Mouse (Mus musculus) midbrain, embryonic 12.5 days (tissue): Measurements from ENCODE around the gene Stx8. TPM values are rescaled to one million over a fixed set of nuclear protein-coding genes. Genes with fewer than 3 reads are reported as not detected.

Experiments
- ATAC-seq: fragments of 200-750 bp; cut with Nextera tagmentation; 2 replicates; pipeline ENCODE4 v1.8.0; 2017; ENCODE audit warnings: low read depth, moderate TSS enrichment, moderate library complexity; ENCODE audit not compliant: low FRiP score
- H3K27ac ChIP-seq: fragments of 300-500 bp; sonication (generic); replicated peaks from 2 replicates; pipeline ENCODE4 v1.5.1; 2016; ENCODE audit warnings: mild to moderate bottlenecking
- H3K27me3 ChIP-seq: fragments of 300-500 bp; sonication (generic); 2 replicates; pipeline ENCODE4 v1.6.1; 2016; ENCODE audit warnings: mild to moderate bottlenecking
- H3K36me3 ChIP-seq: fragments of 300-500 bp; sonication (generic); 2 replicates; pipeline ENCODE4 v1.6.1; 2016
- H3K4me1 ChIP-seq: fragments of 300-500 bp; sonication (generic); 2 replicates; pipeline ENCODE4 v1.6.1; 2016
- H3K4me2 ChIP-seq: fragments of 300-500 bp; sonication (generic); replicated peaks from 2 replicates; pipeline ENCODE4 v1.6.1; 2016; ENCODE audit warnings: mild to moderate bottlenecking, moderate library complexity
- H3K4me3 ChIP-seq: fragments of 300-500 bp; sonication (generic); 2 replicates; pipeline ENCODE4 v1.5.1; 2016; ENCODE audit warnings: mild to moderate bottlenecking
- H3K9ac ChIP-seq: fragments of 300-500 bp; sonication (generic); replicated peaks from 2 replicates; pipeline ENCODE4 v1.6.1; 2016; ENCODE audit warnings: mild to moderate bottlenecking, moderate library complexity
- H3K9me3 ChIP-seq: fragments of 300-500 bp; sonication (generic); 2 replicates; pipeline ENCODE4 v1.6.1; 2016; ENCODE audit warnings: mild to moderate bottlenecking
- WGBS: fragments of 180-500 bp; shearing (Covaris S2); methylation state at CpG from one replicate; pipeline ENCODE4 v1.1.7; 2016; 5-methylcytosine and 5-hydroxymethylcytosine counted together
- polyA plus RNA-seq: library from polyadenylated mRNA; unstranded; fragments of >200 nt; fragmentation: Nextera tagmentation; extraction: Ambion mirVana; gene quantifications from 2 replicates; pipeline ENCODE4 v1.2.1, GENCODE M21; 2016

Gene Stx8
- polyA plus RNA-seq, 1 experiment from 2014 or later = 68.3 TPM

DNA sequence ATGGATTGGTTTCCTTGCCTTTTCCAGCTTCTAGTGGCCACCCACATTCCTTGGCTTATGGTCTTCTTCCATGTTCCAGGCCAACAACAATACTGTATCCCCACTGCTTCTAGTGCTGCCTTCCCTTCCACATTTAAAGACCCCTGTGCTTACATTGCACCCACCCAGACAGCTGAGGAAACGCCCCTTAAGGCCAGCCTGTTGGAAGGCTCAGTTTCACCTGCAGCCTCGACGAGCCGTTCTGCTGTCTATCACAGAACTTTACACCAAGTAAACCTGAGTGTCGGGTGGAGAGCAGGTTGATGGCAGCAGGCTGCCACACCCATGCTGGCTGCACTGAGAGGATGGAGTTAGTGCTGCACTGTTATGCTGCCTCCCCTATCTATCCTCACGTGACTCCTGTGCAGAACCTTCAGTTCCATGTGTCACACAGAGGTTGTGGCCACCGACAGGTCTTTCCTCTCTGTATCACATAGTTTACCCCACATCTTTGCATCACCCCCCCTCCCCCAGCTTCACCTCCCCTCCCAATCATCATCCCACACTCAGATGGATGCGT lies 57.9 kb downstream of the Stx8 start:
- H3K4me2 ChIP-seq = no peak overlapping the region
- WGBS = 90% methylated on average over 8 of the region's 8 CpGs
- ATAC-seq = no peak
- H3K27me3 ChIP-seq = peaks cover 8% of the 10 kb centered on the region; the same call in 1 of the 2 replicates
- H3K4me1 ChIP-seq = 0 out of 2 replicates have a peak, but pooled peaks cover 2% of the 10 kb centered on the region
- no peaks in the 10 kb centered on the region for H3K36me3 ChIP-seq
- no peak overlapping the region for H3K27ac ChIP-seq
- no peak overlapping the region for H3K4me3 ChIP-seq
- no peak overlapping the region for H3K9ac ChIP-seq
- no peaks in the 10 kb centered on the region for H3K9me3 ChIP-seq

DNA sequence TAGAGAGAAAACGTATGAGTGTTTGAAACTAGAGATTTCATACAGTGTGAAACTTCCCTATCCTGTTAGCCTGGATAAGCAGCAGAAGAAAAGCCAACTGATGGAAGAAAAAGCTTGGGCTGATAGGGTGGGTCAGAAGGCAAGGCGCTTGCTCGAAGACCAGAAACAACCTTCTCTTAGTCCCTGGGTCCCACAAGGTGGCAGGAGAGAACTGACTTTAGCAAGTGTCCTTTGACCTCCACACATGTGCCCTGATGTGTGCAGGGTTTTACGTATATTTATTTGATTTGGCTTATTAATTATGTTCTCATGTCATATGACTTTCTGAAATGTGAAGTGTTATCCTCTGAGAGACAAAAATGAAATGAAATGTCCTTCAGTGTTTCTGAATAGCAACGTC lies 60.6 kb downstream of the Stx8 start:
- Histone ChIP-seq H3K36me3 (no peaks in the 10 kb centered on the region), H3K9me3 (no peaks in the 10 kb centered on the region), H3K9ac (no peak overlapping the region), H3K4me1 (peaks cover 13% of the 10 kb centered on the region), H3K27ac (no peak overlapping the region), H3K4me3 (no peak overlapping the region), H3K4me2 (no peak overlapping the region), H3K27me3 (peaks cover 11% of the 10 kb centered on the region)
- WGBS = 82% methylated on average over 5 of the region's 5 CpGs
- no peak for ATAC-seq

DNA sequence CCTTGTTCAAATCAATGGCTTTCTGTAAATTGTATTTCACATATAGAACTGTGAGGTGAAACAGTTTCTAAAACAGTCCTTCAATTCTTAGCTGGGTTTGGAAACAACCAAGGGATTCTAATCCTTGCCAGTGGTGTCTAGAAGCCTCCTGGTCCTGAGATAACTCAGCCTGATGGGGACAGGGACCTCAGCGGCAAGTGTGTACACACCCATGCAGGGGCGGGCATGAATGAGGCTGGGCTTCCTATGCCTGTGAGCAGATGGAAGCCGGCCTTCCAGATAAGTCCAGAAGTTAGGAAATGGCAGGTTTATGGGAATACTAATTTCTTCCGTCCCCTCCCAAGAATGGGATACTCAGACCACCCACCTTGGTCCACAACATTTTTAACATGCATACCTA lies 63.1 kb downstream of the Stx8 start:
- Histone ChIP-seq H3K4me2 (no peak overlapping the region), H3K4me3 (no peak overlapping the region), H3K27ac (no peak overlapping the region), H3K9ac (no peak overlapping the region), H3K36me3 (no peaks in the 10 kb centered on the region), H3K4me1 (peaks cover 11% of the 10 kb centered on the region), H3K9me3 (no peaks in the 10 kb centered on the region), H3K27me3 (peaks cover 8% of the 10 kb centered on the region; the same call in 1 of the 2 replicates)
- 66% methylated on average over 4 of the region's 4 CpGs for WGBS
- ATAC-seq = no peak

DNA sequence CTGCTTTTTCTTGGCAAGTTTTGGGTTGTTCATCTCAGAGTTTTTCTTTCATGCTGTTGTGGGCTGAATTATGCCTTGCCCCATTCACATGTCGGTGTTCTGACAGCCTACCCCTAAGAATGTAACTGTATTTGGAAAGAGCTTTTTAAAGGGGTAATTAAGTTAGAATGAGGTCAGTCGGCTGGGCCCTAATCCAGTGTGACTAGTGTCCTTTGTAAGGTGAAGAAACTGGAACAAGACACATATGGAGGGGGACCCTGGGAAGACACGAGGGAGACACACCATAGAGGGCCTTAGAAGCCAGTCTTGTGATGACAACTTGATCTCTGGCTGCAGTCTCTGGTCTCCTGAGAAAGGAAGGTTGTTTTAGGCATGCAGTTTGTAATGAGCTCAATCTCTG lies 63.9 kb downstream of the Stx8 start:
- Histone ChIP-seq H3K9ac (no peak overlapping the region), H3K9me3 (no peaks in the 10 kb centered on the region), H3K27me3 (peaks cover 8% of the 10 kb centered on the region; the same call in 1 of the 2 replicates), H3K4me3 (no peak overlapping the region), H3K4me1 (peaks cover 11% of the 10 kb centered on the region), H3K27ac (no peak overlapping the region), H3K36me3 (no peaks in the 10 kb centered on the region), H3K4me2 (no peak overlapping the region)
- no peak for ATAC-seq
- 10% methylated on average over 3 of the region's 3 CpGs for WGBS

DNA sequence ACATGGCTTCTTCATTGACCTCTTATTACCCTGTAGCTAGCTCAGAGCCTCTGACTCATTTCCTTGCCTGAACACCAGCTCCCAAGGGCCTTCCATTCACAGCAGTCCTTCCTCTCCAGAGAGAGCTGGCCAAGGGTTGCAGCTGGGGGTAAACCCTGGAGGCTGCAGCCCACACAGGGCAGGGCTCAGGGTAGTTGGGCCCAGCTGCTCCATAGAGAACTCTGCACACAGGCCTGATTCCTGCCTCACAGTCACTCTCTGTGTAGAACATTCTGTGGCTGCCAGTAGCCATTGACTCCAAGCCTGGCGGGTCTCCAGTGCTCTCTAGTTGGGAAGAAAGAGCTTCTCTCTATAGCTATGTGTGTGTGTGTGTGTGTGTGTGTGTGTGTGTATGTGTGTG lies 64.8 kb downstream of the Stx8 start:
- Histone ChIP-seq H3K4me3 (no peak overlapping the region), H3K27me3 (peaks cover 8% of the 10 kb centered on the region; the same call in 1 of the 2 replicates), H3K36me3 (no peaks in the 10 kb centered on the region), H3K9ac (no peak overlapping the region), H3K4me2 (no peak overlapping the region), H3K27ac (no peak overlapping the region), H3K9me3 (no peaks in the 10 kb centered on the region), H3K4me1 (peaks cover 11% of the 10 kb centered on the region)
- ATAC-seq = no peak
- WGBS = 100% methylated on average over 1 of the region's 1 CpGs

DNA sequence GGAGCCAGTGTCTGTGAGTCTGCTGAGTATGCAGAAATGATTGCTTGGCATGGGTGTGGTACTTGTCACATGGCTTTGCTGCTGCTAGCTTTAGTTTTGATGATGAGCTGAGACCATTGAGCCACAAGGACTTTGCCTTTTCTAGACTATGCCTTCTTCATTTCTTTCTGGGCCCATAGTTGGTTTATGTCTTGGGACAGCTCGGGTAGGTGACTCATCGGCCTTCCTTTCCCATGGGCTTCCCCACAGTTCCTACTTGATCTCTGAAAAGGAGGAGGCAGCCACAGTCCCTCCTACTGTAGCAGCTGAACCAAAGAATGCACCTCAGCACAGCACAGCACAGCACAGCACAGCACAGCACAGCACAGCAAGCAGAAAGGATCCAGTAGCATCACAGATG lies 66.5 kb downstream of the Stx8 start:
- H3K4me3 ChIP-seq = no peak overlapping the region
- no peak overlapping the region for H3K9ac ChIP-seq
- no peaks in the 10 kb centered on the region for H3K36me3 ChIP-seq
- no peak overlapping the region for H3K4me2 ChIP-seq
- peaks cover 15% of the 10 kb centered on the region for H3K4me1 ChIP-seq
- H3K9me3 ChIP-seq = no peaks in the 10 kb centered on the region
- H3K27me3 ChIP-seq = peaks cover 8% of the 10 kb centered on the region; the same call in 1 of the 2 replicates
- ATAC-seq = no peak
- H3K27ac ChIP-seq = no peak overlapping the region
- WGBS = 91% methylated on average over 2 of the region's 2 CpGs

DNA sequence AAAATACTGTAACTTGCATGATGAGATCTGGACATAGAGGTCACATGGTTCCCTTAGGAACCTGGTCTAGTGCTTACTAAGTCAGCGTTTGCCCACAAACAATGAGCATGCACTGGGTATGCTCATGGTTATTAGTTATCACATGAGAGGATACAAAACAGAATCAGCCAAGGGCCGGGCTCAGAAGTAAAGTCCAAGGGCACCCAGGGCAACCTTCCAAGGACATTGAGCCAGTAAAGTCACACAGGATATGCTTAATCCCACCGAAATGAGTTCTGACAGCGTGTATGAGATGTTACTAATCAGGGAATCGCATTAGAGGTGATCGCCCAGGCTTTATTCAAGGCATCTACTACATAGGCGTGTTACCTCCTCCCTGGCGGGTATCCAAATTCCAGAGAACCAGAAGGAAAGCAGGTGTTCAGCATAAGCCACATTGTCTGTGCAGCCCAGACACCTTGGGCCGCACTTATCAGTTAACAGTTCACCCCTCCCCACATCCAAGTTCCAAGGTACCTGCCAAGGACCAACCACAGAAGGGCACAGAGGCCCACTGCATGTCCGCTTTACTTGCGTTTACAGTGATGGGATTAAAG lies 67.4 kb downstream of the Stx8 start:
- WGBS = 92% methylated on average over 11 of the region's 11 CpGs
- H3K4me1 ChIP-seq = peaks cover 15% of the 10 kb centered on the region
- H3K27ac ChIP-seq = no peak overlapping the region
- H3K9me3 ChIP-seq = no peaks in the 10 kb centered on the region
- H3K9ac ChIP-seq = no peak overlapping the region
- H3K4me2 ChIP-seq = no peak overlapping the region
- H3K4me3 ChIP-seq = no peak overlapping the region
- no peaks in the 10 kb centered on the region for H3K36me3 ChIP-seq
- H3K27me3 ChIP-seq = peaks cover 4% of the 10 kb centered on the region; the same call in 1 of the 2 replicates
- no peak for ATAC-seq

DNA sequence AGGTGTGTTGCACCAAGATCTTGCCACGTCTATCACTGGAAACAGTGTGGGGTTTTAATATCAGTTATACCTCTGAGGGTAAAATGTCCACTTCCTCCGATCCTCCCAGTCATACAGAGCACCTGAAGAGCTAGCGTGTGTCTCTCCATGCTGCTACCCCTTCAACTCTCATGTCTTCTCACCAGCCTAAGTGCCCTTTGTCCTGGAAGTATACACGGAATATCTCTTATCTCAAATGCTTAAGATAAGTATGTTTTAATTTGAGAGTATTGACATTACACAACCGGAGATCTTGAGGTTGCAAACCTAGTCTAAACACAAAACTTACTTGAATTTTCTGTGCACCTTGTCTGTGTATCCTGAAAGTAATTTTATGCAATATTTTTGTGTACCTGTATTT lies 68.4 kb downstream of the Stx8 start:
- no peaks in the 10 kb centered on the region for H3K36me3 ChIP-seq
- H3K27me3 ChIP-seq = peaks cover 4% of the 10 kb centered on the region; the same call in 1 of the 2 replicates
- WGBS = 93% methylated on average over 5 of the region's 5 CpGs
- no peak overlapping the region for H3K9ac ChIP-seq
- ATAC-seq = no peak
- no peak overlapping the region for H3K4me2 ChIP-seq
- H3K9me3 ChIP-seq = no peaks in the 10 kb centered on the region
- no peak overlapping the region for H3K4me3 ChIP-seq
- no peak overlapping the region for H3K27ac ChIP-seq
- peaks cover 13% of the 10 kb centered on the region for H3K4me1 ChIP-seq

DNA sequence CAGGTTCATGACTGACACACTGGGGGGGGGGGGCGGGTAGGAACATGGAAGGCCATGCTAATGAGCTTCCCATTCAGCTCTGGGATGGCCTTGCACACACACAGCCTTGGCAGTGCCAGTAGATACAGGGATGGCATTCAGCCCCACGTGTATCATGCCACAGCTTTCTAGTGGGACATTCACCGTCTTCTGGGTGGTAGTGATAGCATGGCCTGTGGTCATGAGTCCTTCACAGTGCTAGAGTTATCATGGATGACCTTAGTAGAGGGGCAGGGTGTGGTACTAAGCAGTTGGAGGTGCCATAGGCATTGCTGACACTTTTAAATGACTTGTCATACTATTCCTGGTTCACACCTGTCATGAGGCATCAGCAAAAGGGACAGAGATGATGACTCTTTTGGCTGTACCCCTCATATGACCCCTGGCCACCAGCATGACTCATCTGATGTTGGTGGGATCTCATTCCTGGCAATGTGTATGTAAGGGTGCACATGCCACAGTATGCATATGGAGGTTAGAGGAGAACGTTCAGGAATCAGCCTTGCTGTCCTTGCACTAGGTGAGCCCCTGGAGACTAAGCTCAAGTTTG lies 69.4 kb downstream of the Stx8 start:
- no peak overlapping the region for H3K27ac ChIP-seq
- H3K4me2 ChIP-seq = no peak overlapping the region
- WGBS = 83% methylated on average over 4 of the region's 4 CpGs

DNA sequence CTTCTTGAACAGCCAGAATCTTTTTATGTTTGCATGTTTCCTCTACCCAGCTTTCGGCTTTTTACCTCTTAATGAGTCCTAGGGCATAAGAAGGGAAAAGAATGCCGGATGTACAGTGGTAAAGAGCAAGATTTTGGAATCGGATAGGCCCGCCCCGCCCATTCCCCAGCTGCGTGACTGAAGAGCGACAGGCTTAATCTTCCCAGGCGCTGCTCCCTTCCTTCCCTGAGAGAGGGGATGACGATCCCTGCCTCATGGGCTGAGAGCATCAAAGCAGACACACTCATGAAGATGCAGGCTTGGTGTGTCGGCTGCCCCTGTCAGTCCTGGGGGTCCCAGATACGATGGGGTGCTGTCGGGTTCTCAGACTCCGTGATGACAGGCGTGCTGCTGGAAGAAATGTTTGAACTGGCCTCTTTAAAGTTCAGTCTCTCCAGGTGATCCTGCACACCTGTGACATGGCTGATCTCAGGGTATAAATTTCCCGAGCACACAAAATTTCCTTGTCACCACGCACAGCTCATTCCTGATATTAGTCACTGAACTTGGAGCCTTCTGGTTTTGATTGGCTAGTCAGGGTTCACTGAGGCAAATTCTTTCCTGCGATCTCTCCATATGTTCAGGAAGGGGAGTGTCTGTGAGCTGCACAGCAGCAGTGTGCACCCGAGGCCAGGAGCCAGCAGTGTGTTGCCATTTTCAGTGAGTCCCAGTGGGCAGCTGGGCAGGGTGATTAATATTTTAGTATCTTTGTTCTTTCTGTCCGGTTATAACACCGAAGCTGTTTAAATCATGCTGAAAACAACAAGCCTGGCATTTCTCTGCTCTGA lies 70.4 kb downstream of the Stx8 start:
- Histone ChIP-seq H3K9ac (no peak overlapping the region), H3K27ac (0 out of 2 replicates have a peak overlapping the region, but pooled peaks have one; percentile 15), H3K9me3 (no peaks in the 10 kb centered on the region), H3K27me3 (peaks cover 4% of the 10 kb centered on the region; the same call in 1 of the 2 replicates), H3K4me3 (no peak overlapping the region), H3K36me3 (no peaks in the 10 kb centered on the region), H3K4me2 (no peak overlapping the region), H3K4me1 (0 out of 2 replicates have a peak, but pooled peaks cover 5% of the 10 kb centered on the region)
- no peak for ATAC-seq
- 75% methylated on average over 20 of the region's 20 CpGs for WGBS

More for the DNA sequence above, 69.4 kb downstream of the Stx8 start:
- H3K36me3 ChIP-seq = no peaks in the 10 kb centered on the region
- peaks cover 10% of the 10 kb centered on the region; the same call in 1 of the 2 replicates for H3K4me1 ChIP-seq
- ATAC-seq = no peak
- H3K9ac ChIP-seq = no peak overlapping the region
- H3K9me3 ChIP-seq = no peaks in the 10 kb centered on the region
- H3K27me3 ChIP-seq = peaks cover 4% of the 10 kb centered on the region; the same call in 1 of the 2 replicates
- H3K4me3 ChIP-seq = no peak overlapping the region

DNA sequence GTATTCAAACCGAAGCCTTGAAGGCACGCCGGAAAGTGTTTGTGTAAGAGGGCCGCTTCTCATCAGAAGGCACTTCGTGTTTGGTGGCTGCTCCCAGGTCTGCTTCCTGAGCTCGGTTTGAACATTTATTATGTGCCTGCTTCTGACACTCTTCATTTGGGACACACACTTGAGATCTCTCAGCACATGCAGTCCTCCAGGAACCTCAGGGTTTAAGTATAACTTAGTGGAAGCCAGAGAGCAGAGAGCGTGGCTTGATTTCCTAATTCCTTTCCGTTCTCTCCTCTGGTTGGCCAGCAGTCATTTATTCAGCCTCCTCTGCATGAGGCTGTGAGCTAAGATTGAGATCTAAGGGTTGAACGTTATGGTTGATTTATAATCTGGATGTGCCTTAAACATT lies 71.1 kb downstream of the Stx8 start:
- ATAC-seq = no peak
- no peaks in the 10 kb centered on the region for H3K9me3 ChIP-seq
- H3K27me3 ChIP-seq = no peaks in the 10 kb centered on the region
- H3K4me2 ChIP-seq = no peak overlapping the region
- no peaks in the 10 kb centered on the region for H3K36me3 ChIP-seq
- no peak overlapping the region for H3K9ac ChIP-seq
- 0 out of 2 replicates have a peak overlapping the region, but pooled peaks have one; percentile 15 for H3K27ac ChIP-seq
- 0 out of 2 replicates have a peak, but pooled peaks cover 5% of the 10 kb centered on the region for H3K4me1 ChIP-seq
- no peak overlapping the region for H3K4me3 ChIP-seq
- 78% methylated on average over 9 of the region's 9 CpGs for WGBS

DNA sequence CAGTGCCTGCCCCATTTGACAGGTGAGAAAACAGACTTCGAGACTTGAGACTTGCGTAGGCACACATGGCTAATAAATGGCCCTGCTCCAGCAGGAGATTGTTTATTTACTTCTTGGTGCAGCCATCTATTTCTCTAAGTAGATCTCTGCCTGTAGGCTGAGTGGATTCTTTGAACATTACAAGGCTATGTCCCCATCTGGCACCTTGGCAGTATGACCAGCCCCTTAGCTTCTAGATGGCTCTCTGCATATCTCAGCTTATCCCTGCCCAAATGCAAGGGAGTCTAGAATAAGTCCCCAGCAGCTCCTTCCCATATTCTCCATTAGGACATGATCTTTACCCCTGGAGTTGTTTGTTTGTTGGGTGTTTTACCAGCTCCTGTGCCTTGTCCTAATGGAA lies 72.1 kb downstream of the Stx8 start:
- Histone ChIP-seq H3K9me3 (no peaks in the 10 kb centered on the region), H3K27ac (no peak overlapping the region), H3K27me3 (no peaks in the 10 kb centered on the region), H3K9ac (no peak overlapping the region), H3K4me1 (0 out of 2 replicates have a peak, but pooled peaks cover 5% of the 10 kb centered on the region), H3K4me2 (no peak overlapping the region), H3K36me3 (no peaks in the 10 kb centered on the region), H3K4me3 (no peak overlapping the region)
- ATAC-seq = no peak
- WGBS = 74% methylated on average over 2 of the region's 2 CpGs
